Mouse (Mus musculus): ENCODE results near the gene Cog2. TPM values are rescaled to one million over a fixed set of nuclear protein-coding genes. Genes with fewer than 3 reads are reported as not detected.
A peak's percentile ranks its signal among the peaks of the same experiment; 100 is the strongest.

Cog2 gene
- polyA plus RNA-seq (2015; fragmentation: Nextera tagmentation; extraction: Ambion mirVana) = 16.2 and 16.5 TPM in 2 replicates

GRCm38 (mm10) chr8:124520249-124521080, at the start of gene Cog2:
TSS of gene Cog2 (plus strand) at chr8:124520767.
- Histone ChIP-seq H3K36me3 (replicated peaks) (peaks cover 1% of the 10 kb centered on the region; the same call in 1 of the 2 replicates), H3K9ac (peak within 1 kb of the TSS; percentile 68), H3K27me3 (no peaks in the 10 kb centered on the region; the same call in 1 of the 2 replicates), H3K4me2 (peak within 1 kb of the TSS; percentile 70), H3K27ac (replicated peaks) (peak within 1 kb of the TSS; percentile 9; the same call in 1 of the 2 replicates), H3K9me3 (replicated peaks) (no peaks in the 10 kb centered on the region), H3K4me3 (replicated peaks) (peak within 1 kb of the TSS; percentile 76), H3K4me1 (replicated peaks) (peaks cover 25% of the 10 kb centered on the region)
- peak; percentile 95 for ATAC-seq (ENCODE audit: insufficient read depth)
- WGBS (ENCODE audit: insufficient replicate concordance) = 10% methylated on average over 50 of the region's 50 CpGs

DNA sequence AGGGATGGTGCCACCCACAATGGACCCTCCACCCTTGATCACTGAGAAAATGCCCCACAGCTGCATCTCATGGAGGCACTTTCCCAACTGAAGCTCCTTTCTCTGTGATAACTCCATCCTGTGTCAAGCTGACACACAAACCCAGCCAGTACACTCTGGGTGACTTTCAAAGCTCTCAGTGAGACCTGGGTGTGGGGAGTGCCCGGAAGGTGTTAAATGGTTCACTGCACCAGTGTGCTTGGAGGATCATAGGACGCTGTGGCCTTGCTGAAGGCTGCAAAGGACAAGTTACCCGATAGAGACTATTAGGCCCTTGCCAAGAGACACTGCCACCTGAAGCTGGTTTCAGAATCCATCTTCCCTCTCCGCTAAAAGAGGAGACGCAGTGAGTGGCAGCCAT, 44.9 kb upstream of the Cog2 start:
- 56% methylated on average over 5 of the region's 5 CpGs for WGBS (ENCODE audit: insufficient replicate concordance)
- H3K4me2 ChIP-seq = no peak overlapping the region
- H3K9ac ChIP-seq = no peak overlapping the region
- no peaks in the 10 kb centered on the region for H3K4me1 ChIP-seq (replicated peaks)
- no peaks in the 10 kb centered on the region for H3K27me3 ChIP-seq
- ATAC-seq (ENCODE audit: insufficient read depth) = no peak
- no peaks in the 10 kb centered on the region for H3K36me3 ChIP-seq (replicated peaks)
- no peak overlapping the region for H3K27ac ChIP-seq (replicated peaks)
- H3K4me3 ChIP-seq (replicated peaks) = no peak overlapping the region
- H3K9me3 ChIP-seq (replicated peaks) = no peaks in the 10 kb centered on the region

DNA sequence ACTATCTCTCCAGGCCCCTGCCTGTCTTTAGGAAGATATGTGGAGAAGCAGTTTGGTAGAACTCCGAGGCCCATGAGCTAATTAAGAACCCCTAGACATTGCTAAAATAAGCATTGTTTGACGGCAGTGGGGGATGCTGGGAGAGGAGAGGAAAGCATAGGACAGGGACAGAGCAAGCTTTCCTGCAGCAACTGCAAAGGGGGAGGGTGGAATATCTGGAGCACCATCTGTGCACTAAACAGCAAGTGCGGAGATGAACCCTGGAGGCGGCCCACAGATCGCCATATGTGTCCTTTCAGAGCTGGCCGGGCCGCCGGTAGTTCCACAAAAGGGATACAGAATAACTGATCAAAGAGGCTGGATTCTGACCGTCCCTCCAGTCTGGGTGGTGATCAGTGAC, 43.9 kb upstream of the Cog2 start:
- ATAC-seq (ENCODE audit: insufficient read depth) = no peak
- Histone ChIP-seq H3K9me3 (replicated peaks) (no peaks in the 10 kb centered on the region), H3K27ac (replicated peaks) (no peak overlapping the region), H3K9ac (no peak overlapping the region), H3K36me3 (replicated peaks) (no peaks in the 10 kb centered on the region), H3K4me2 (no peak overlapping the region), H3K4me3 (replicated peaks) (no peak overlapping the region), H3K4me1 (replicated peaks) (no peaks in the 10 kb centered on the region), H3K27me3 (no peaks in the 10 kb centered on the region)
- WGBS (ENCODE audit: insufficient replicate concordance) = 70% methylated on average over 9 of the region's 9 CpGs

DNA sequence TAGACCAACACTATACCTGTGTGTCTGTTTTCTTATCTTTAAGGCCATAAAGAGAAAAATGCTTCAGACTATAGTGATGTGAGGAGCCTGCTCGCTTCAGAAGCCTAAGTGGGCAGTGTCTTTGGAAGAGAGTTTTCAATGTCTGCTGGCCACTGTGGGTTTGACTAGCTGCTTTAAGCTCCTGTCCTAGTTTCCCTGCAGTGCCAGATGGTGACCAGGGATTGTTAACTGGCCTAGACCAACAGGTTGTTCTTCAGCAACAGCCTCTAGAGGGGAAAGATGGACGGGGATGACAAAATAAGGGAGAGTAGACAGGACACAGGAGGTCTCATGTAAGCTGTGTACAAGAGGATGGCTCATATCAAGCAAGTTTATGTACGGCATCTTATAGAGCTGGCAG, 41.3 kb upstream of the Cog2 start:
- no peak for ATAC-seq (ENCODE audit: insufficient read depth)
- Histone ChIP-seq H3K9me3 (replicated peaks) (no peaks in the 10 kb centered on the region), H3K27ac (replicated peaks) (no peak overlapping the region), H3K4me1 (replicated peaks) (no peaks in the 10 kb centered on the region), H3K4me3 (replicated peaks) (no peak overlapping the region), H3K36me3 (replicated peaks) (no peaks in the 10 kb centered on the region), H3K4me2 (no peak overlapping the region), H3K9ac (no peak overlapping the region), H3K27me3 (no peaks in the 10 kb centered on the region)
- WGBS (ENCODE audit: insufficient replicate concordance) = 60% methylated on average over 3 of the region's 3 CpGs

DNA sequence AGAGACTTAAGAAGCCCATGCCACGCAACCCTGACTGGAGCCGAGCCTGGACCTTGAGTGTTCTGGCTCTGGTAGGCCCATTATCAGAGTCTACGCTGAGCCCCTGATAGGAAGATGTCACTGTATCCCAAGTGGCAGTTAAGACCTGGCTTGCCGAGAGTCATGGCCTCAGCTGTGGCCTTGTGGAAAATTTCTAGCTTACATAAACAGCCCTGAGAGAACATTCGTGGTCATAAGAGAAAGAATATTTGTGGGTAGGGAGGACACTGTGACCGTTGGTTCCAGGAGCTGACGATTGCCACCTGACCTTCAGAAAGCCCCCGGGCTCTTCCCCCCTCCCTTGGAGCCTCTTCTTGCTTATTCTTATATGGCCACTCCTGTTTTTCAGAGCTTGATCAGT, 40.2 kb upstream of the Cog2 start:
- Histone ChIP-seq H3K9ac (no peak overlapping the region), H3K27me3 (no peaks in the 10 kb centered on the region), H3K36me3 (replicated peaks) (no peaks in the 10 kb centered on the region), H3K4me2 (no peak overlapping the region), H3K4me3 (replicated peaks) (no peak overlapping the region), H3K9me3 (replicated peaks) (no peaks in the 10 kb centered on the region), H3K4me1 (replicated peaks) (no peaks in the 10 kb centered on the region), H3K27ac (replicated peaks) (no peak overlapping the region)
- 71% methylated on average over 8 of the region's 8 CpGs for WGBS (ENCODE audit: insufficient replicate concordance)
- ATAC-seq (ENCODE audit: insufficient read depth) = no peak

- Histone ChIP-seq H3K4me1 (replicated peaks) (no peaks in the 10 kb centered on the region), H3K4me3 (replicated peaks) (no peak overlapping the region), H3K9me3 (replicated peaks) (no peaks in the 10 kb centered on the region), H3K36me3 (replicated peaks) (no peaks in the 10 kb centered on the region), H3K9ac (no peak overlapping the region), H3K27me3 (no peaks in the 10 kb centered on the region), H3K4me2 (no peak overlapping the region), H3K27ac (replicated peaks) (no peak overlapping the region)
- 75% methylated on average over 2 of the region's 2 CpGs for WGBS (ENCODE audit: insufficient replicate concordance)
- no peak for ATAC-seq (ENCODE audit: insufficient read depth)
Observed at GRCm38 (mm10) chr8:124482790-124483189, 37.8 kb upstream of the Cog2 start.

GRCm38 (mm10) chr8:124483356-124484115, 37.0 kb upstream of the Cog2 start:
- H3K27me3 ChIP-seq = no peaks in the 10 kb centered on the region
- H3K27ac ChIP-seq (replicated peaks) = no peak overlapping the region
- H3K36me3 ChIP-seq (replicated peaks) = no peaks in the 10 kb centered on the region
- no peaks in the 10 kb centered on the region for H3K4me1 ChIP-seq (replicated peaks)
- H3K9ac ChIP-seq = no peak overlapping the region
- no peak for ATAC-seq (ENCODE audit: insufficient read depth)
- 56% methylated on average over 7 of the region's 7 CpGs for WGBS (ENCODE audit: insufficient replicate concordance)
- no peak overlapping the region for H3K4me2 ChIP-seq
- no peaks in the 10 kb centered on the region for H3K9me3 ChIP-seq (replicated peaks)
- no peak overlapping the region for H3K4me3 ChIP-seq (replicated peaks)

GRCm38 (mm10) chr8:124489311-124489710, 31.3 kb upstream of the Cog2 start:
- no peaks in the 10 kb centered on the region for H3K4me1 ChIP-seq (replicated peaks)
- 74% methylated on average over 6 of the region's 6 CpGs for WGBS (ENCODE audit: insufficient replicate concordance)
- ATAC-seq (ENCODE audit: insufficient read depth) = no peak

DNA sequence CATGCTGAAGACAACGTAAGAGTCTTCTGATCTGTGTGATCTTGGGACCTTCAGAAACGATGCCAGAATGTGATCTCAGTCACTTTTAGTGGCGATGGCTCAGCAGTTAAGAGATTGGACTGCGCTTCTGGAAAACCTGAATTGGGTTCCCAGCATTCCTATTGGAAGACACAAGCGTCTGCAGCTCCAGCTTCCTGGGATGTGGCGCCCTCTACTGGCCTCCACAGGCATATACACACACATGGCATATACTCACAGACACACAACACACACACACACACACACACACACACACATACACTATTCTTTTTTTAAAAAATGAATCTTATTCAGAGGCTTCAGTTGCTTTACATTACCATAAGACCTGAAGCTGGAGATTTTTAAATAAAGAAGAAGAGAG, 30.8 kb upstream of the Cog2 start:
- Histone ChIP-seq H3K4me1 (replicated peaks) (no peaks in the 10 kb centered on the region), H3K9me3 (replicated peaks) (no peaks in the 10 kb centered on the region), H3K36me3 (replicated peaks) (no peaks in the 10 kb centered on the region), H3K27ac (replicated peaks) (no peak overlapping the region), H3K4me3 (replicated peaks) (no peak overlapping the region), H3K9ac (no peak overlapping the region), H3K4me2 (no peak overlapping the region), H3K27me3 (no peaks in the 10 kb centered on the region)
- no peak for ATAC-seq (ENCODE audit: insufficient read depth)
- WGBS (ENCODE audit: insufficient replicate concordance) = 70% methylated on average over 6 of the region's 6 CpGs

More at GRCm38 (mm10) chr8:124489311-124489710, 31.3 kb upstream of the Cog2 start:
- Histone ChIP-seq H3K9me3 (replicated peaks) (no peaks in the 10 kb centered on the region), H3K27ac (replicated peaks) (no peak overlapping the region), H3K27me3 (no peaks in the 10 kb centered on the region), H3K36me3 (replicated peaks) (no peaks in the 10 kb centered on the region), H3K4me2 (no peak overlapping the region), H3K4me3 (replicated peaks) (no peak overlapping the region), H3K9ac (no peak overlapping the region)

DNA sequence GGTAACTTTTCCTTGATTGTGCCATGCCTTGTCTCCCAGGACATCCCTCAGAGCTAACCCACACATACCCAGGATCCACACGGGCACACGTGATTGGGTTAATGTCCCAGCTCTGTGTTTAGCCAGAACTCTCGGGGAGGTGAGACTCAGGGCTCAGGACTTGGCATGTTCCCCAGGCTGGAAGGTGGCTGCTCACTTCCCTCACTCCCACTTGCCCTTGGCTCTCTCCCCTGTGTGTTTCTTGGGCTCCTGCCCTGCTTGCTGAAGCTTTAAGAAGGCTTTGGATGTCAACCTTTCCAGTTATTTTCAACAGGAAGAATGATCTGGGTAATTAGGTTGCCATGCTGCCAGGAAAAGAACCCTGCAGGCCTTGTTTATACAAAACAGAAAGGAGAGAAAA, 26.2 kb upstream of the Cog2 start:
- no peaks in the 10 kb centered on the region for H3K9me3 ChIP-seq (replicated peaks)
- 47% methylated on average over 3 of the region's 3 CpGs for WGBS (ENCODE audit: insufficient replicate concordance)
- H3K4me2 ChIP-seq = no peak overlapping the region
- H3K27ac ChIP-seq (replicated peaks) = no peak overlapping the region
- H3K4me1 ChIP-seq (replicated peaks) = no peaks in the 10 kb centered on the region
- ATAC-seq (ENCODE audit: insufficient read depth) = no peak
- H3K36me3 ChIP-seq (replicated peaks) = no peaks in the 10 kb centered on the region
- H3K4me3 ChIP-seq (replicated peaks) = no peak overlapping the region
- no peaks in the 10 kb centered on the region for H3K27me3 ChIP-seq
- no peak overlapping the region for H3K9ac ChIP-seq

DNA sequence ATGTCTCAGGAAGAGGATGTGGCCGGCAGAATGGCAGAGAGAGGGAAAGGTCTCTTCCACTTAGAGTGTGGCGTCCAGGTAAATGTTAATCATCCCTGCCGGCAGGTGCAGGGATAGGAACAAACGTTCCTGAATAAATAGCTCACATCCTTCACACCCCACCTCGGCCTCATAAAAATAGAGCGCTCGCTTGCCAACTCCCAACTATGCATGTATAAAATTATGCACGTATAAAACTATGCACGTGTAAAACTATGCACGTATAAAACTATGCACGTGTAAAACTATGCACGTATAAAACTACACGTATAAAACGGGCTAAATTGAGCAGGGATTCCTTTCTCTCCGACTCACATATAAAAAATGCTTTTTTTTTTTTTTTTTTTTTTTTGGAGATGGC, 25.6 kb upstream of the Cog2 start:
- H3K9me3 ChIP-seq (replicated peaks) = no peaks in the 10 kb centered on the region
- H3K27ac ChIP-seq (replicated peaks) = no peak overlapping the region
- no peak overlapping the region for H3K9ac ChIP-seq
- H3K27me3 ChIP-seq = no peaks in the 10 kb centered on the region
- no peak overlapping the region for H3K4me2 ChIP-seq
- no peaks in the 10 kb centered on the region for H3K36me3 ChIP-seq (replicated peaks)
- no peak overlapping the region for H3K4me3 ChIP-seq (replicated peaks)
- no peak for ATAC-seq (ENCODE audit: insufficient read depth)
- 70% methylated on average over 15 of the region's 15 CpGs for WGBS (ENCODE audit: insufficient replicate concordance)
- H3K4me1 ChIP-seq (replicated peaks) = no peaks in the 10 kb centered on the region
